Mouse (Mus musculus) small intestine, adult 2 months (tissue): ENCODE results near the gene Sdhc.

Experiments used
- CTCF ChIP-seq: fragments of 200-500 bp; IDR thresholded peaks from 2 replicates; pipeline ENCODE4 v1.5.1; 2012; ENCODE audit warnings: low read depth, mild to moderate bottlenecking, control low read depth, inconsistent platforms, low read length, moderate library complexity, mixed read lengths; ENCODE audit not compliant: insufficient replicate concordance, insufficient read length; ENCODE audit errors: extremely low read depth
- POLR2A ChIP-seq: fragments of 200-500 bp; IDR thresholded peaks from 2 replicates; pipeline ENCODE4 v1.6.1; 2012; ENCODE audit warnings: low read depth, mild to moderate bottlenecking, control low read depth, inconsistent platforms, low read length, moderate library complexity

- TF ChIP-seq CTCF = no peak
- no peak for TF ChIP-seq POLR2A
Observed at GRCm38 (mm10) chr1:171121839-171122238, 28.6 kb downstream of the Sdhc start.
